Comparison of ENCODE assay signal across 1 mouse cellular context in the genomic region with DNA sequence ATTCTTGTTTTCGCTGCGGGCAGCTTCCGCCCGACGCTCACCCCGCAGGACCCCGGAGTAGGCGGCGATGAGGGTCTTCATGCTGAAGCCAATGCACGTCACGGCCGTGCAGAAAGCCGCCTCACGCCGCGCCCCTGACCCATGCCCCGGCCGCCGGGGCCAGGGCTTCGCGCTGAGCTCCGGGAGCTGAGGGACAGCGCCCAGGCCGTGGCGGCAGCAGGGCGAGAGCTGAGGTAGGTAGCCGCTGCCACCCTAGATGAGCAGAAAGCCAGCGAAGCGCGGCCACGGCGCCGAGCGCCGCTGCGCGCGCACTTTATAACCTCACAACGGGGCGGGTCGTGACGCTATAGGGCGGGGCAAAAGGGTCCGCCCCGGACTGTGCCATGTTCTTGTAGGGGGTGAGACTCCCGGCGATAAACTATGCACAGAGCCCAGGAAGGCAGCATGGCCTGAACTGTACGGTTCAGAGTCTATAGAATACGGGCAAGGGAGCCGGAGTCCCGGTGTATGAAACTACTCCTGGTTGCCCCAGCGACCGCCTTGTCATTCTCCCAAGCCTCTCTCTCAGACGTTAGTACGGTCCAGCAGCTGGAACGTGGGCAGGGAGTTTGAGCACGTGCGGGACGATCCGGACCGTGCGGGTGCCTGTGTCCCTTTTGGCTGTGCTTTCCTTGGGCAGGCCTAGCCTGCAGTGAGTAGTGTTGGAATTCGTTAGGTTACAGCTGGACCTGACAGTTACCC.
TF ChIP-seq lines count a peak whose summit lies in the region.

Gene Dgat2 (minus strand): TSS at position 288 of the 741 bp plus-strand sequence.

TF ChIP-seq in CH12.LX, 34 proteins besides CTCF, POLR2A, EP300 and RAD21 (continued from another document):
- peak; percentile 70 for TF ChIP-seq SIN3A (IDR thresholded peaks at IDR 0.05; ENCODE audit: low read length)
- peak; percentile 89 for TF ChIP-seq TCF12 (IDR thresholded peaks at IDR 0.05; ENCODE audit: low read depth, low read length)
- TF ChIP-seq CHD1 (IDR thresholded peaks at IDR 0.05; ENCODE audit: low read depth, low read length): peak; percentile 99
- TF ChIP-seq BHLHE40 (IDR thresholded peaks at IDR 0.05; ENCODE audit: low read depth, low read length): peak; percentile 100
- peak; percentile 35 for TF ChIP-seq USF1 (IDR thresholded peaks at IDR 0.05; ENCODE audit: low read depth, low read length)
- TF ChIP-seq TBP (conservative IDR thresholded peaks at IDR 0.05; ENCODE audit: low read depth, low read length): peak; percentile 97
- no peak for TF ChIP-seq JUN (IDR thresholded peaks at IDR 0.05; ENCODE audit: insufficient read depth, low read depth, low read length)
- peak; percentile 43; the same call in 1 of the 2 replicates for TF ChIP-seq MEF2A (IDR thresholded peaks at IDR 0.05; ENCODE audit: borderline replicate concordance, low read depth, low read length)
- TF ChIP-seq NELFE (IDR thresholded peaks at IDR 0.05; ENCODE audit: low read depth, low read length): peak; percentile 74
- 0 out of 2 replicates have a peak, but pooled peaks have one; percentile 5 for TF ChIP-seq IRF4 (IDR thresholded peaks at IDR 0.05; ENCODE audit: low read depth, low read length)
- peak; percentile 66; the same call in 1 of the 2 replicates for TF ChIP-seq ZMIZ1 (IDR thresholded peaks at IDR 0.05; ENCODE audit: low read depth, low read length)
- peak; percentile 95 for TF ChIP-seq MYC (IDR thresholded peaks at IDR 0.05; ENCODE audit: low read depth, low read length)
- no peak for TF ChIP-seq MAFK (IDR thresholded peaks at IDR 0.05; ENCODE audit: insufficient replicate concordance, low read length)
- TF ChIP-seq ETS1 (conservative IDR thresholded peaks at IDR 0.05; ENCODE audit: low read depth, low read length): peak; percentile 56
- peak; percentile 90; the same call in 1 of the 2 replicates for TF ChIP-seq MXI1 (IDR thresholded peaks at IDR 0.05; ENCODE audit: low read depth, low read length)
- TF ChIP-seq NRF1 (IDR thresholded peaks at IDR 0.05; ENCODE audit: low read depth, low read length): peak; percentile 70
TF ChIP-seq in CH12.LX: peak in this region for 16.
